Mouse (Mus musculus) left cerebral cortex, adult 11 months (tissue): ENCODE results near the gene Dnajc5g.

Experiments used
- DNase-seq: peaks from one replicate; pipeline ENCODE4 v3.0.0; 2022; ENCODE audit warnings: low spot score

Dnajc5g gene

GRCm38 (mm10) chr5:31105814-31106335 lies at the start of gene Dnajc5g:
Gene Dnajc5g, plus strand, starts transcription at chr5:31106285.
- no peak for DNase-seq

GRCm38 (mm10) chr5:31069810-31070209 lies 36.3 kb upstream of the Dnajc5g start:
- no peak for DNase-seq

- DNase-seq = no peak
Observed at GRCm38 (mm10) chr5:31071059-31071458, 35.0 kb upstream of the Dnajc5g start.

GRCm38 (mm10) chr5:31071821-31072220 lies 34.3 kb upstream of the Dnajc5g start:
- no peak for DNase-seq

- DNase-seq = no peak
Observed at GRCm38 (mm10) chr5:31073176-31073575, 32.9 kb upstream of the Dnajc5g start.

- DNase-seq = no peak
Observed at GRCm38 (mm10) chr5:31076346-31076745, 29.7 kb upstream of the Dnajc5g start.

GRCm38 (mm10) chr5:31080059-31080794 lies 25.9 kb upstream of the Dnajc5g start:
- DNase-seq = no peak

GRCm38 (mm10) chr5:31080795-31081164 lies 25.3 kb upstream of the Dnajc5g start:
- no peak for DNase-seq

GRCm38 (mm10) chr5:31081386-31081785 lies 24.7 kb upstream of the Dnajc5g start:
- no peak for DNase-seq

- no peak for DNase-seq
Observed at GRCm38 (mm10) chr5:31082355-31082754, 23.7 kb upstream of the Dnajc5g start.

- no peak for DNase-seq
Observed at GRCm38 (mm10) chr5:31082935-31083625, 23.0 kb upstream of the Dnajc5g start.

- no peak for DNase-seq
Observed at GRCm38 (mm10) chr5:31083949-31084348, 22.1 kb upstream of the Dnajc5g start.

GRCm38 (mm10) chr5:31086606-31087005 lies 19.5 kb upstream of the Dnajc5g start:
- no peak for DNase-seq

GRCm38 (mm10) chr5:31087131-31087530 lies 19.0 kb upstream of the Dnajc5g start:
- DNase-seq = no peak

- no peak for DNase-seq
Observed at GRCm38 (mm10) chr5:31092231-31092975, 13.7 kb upstream of the Dnajc5g start.

GRCm38 (mm10) chr5:31093151-31094041 lies 12.7 kb upstream of the Dnajc5g start:
- DNase-seq = no peak

- DNase-seq = no peak
Observed at GRCm38 (mm10) chr5:31094100-31094798, 11.8 kb upstream of the Dnajc5g start.

GRCm38 (mm10) chr5:31094799-31095691 lies 11.0 kb upstream of the Dnajc5g start:
- DNase-seq = no peak

- DNase-seq = no peak
Observed at GRCm38 (mm10) chr5:31095711-31096480, 10.2 kb upstream of the Dnajc5g start.
